Mouse (Mus musculus) MEL (cell line): ENCODE measurements around the gene Dusp21.

Experiments
- BHLHE40 ChIP-seq: IDR thresholded peaks from 2 replicates; pipeline ENCODE4 v1.6.1; 2012; ENCODE audit warnings: low read depth, mild to moderate bottlenecking, inconsistent platforms, low read length, improper control_type of control experiment, borderline replicate concordance
- CHD2 ChIP-seq: IDR thresholded peaks from 2 replicates; pipeline ENCODE4 v1.6.1; 2011; ENCODE audit warnings: low read length, improper control_type of control experiment
- CTCF ChIP-seq, 3 experiments: IDR thresholded peaks in 2 of 3; conservative IDR thresholded peaks in 1 of 3; 2 replicates each; pipeline ENCODE4 v1.5.1; 2011 to 2012; ENCODE audit warnings: low read length in 3 of 3, low read depth in 2 of 3, mild to moderate bottlenecking in 2 of 3, improper control_type of control experiment in 1 of 3, inconsistent platforms in 1 of 3, mixed read lengths in 1 of 3, moderate library complexity in 1 of 3; ENCODE audit not compliant: control insufficient read depth in 1 of 3, insufficient read depth in 1 of 3, poor library complexity in 1 of 3, severe bottlenecking in 1 of 3
- GABPA ChIP-seq: IDR thresholded peaks from 2 replicates; pipeline ENCODE4 v1.6.1; 2012; ENCODE audit warnings: low read depth, mild to moderate bottlenecking, inconsistent platforms, low read length, improper control_type of control experiment, moderate library complexity
- GATA1 ChIP-seq: IDR thresholded peaks from 2 replicates; pipeline ENCODE4 v1.6.1; 2011; ENCODE audit warnings: low read depth, low read length, improper control_type of control experiment
- MAX ChIP-seq: IDR thresholded peaks from 2 replicates; pipeline ENCODE4 v1.6.1; 2011; ENCODE audit warnings: low read length, improper control_type of control experiment
- MAZ ChIP-seq: IDR thresholded peaks from 2 replicates; pipeline ENCODE4 v1.6.1; 2012; ENCODE audit warnings: low read depth, mild to moderate bottlenecking, inconsistent platforms, low read length, improper control_type of control experiment
- POLR2A ChIP-seq, 2 experiments: IDR thresholded peaks; 2 replicates each; pipeline ENCODE4 v1.6.1; 2011 to 2012; ENCODE audit warnings: low read length in 2 of 2, mild to moderate bottlenecking in 2 of 2, control low read depth in 1 of 2, improper control_type of control experiment in 1 of 2, low read depth in 1 of 2, moderate library complexity in 1 of 2; ENCODE audit not compliant: control insufficient read depth in 1 of 2, insufficient read depth in 1 of 2, poor library complexity in 1 of 2
- SIN3A ChIP-seq: IDR thresholded peaks from 2 replicates; pipeline ENCODE4 v1.6.1; 2012; ENCODE audit warnings: low read length, improper control_type of control experiment, inconsistent platforms
- UBTF ChIP-seq: IDR thresholded peaks from 2 replicates; pipeline ENCODE4 v1.6.1; 2012; ENCODE audit warnings: low read depth, mild to moderate bottlenecking, inconsistent platforms, low read length, improper control_type of control experiment, moderate library complexity, borderline replicate concordance; ENCODE audit not compliant: insufficient read depth
- ZKSCAN1 ChIP-seq: IDR thresholded peaks from 2 replicates; pipeline ENCODE4 v1.6.1; 2012; ENCODE audit warnings: low read depth, mild to moderate bottlenecking, inconsistent platforms, low read length, improper control_type of control experiment, moderate library complexity

DNA sequence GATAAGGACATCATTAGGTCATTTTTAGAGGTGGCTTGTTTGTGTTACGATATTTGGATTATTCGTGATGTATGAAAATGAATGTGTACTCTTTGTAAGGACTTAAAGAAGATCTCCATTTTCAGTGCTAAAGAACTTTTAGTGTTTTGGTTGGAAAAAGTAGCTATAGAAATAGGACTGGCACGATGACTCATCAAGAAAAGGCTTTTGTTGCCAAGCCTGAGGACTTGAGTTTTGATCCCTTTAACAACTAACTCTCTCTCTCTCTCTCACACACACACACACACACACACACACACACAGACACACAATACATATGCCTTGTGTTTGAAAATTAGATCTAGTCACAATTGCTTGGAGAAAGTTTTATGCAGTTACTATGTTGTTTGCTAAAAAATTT is 21.3 kb downstream of the Dusp21 start:
- TF ChIP-seq POLR2A (IDR thresholded peaks at IDR 0.05; ENCODE audit: control insufficient read depth in 1 of 2, insufficient read depth in 1 of 2, low read depth in 1 of 2, low read length in 2 of 2, poor library complexity in 1 of 2) (no peak), ZKSCAN1 (no peak), CTCF (IDR thresholded peaks at IDR 0.05 in 2 of 3, conservative IDR thresholded peaks at IDR 0.05 in 1 of 3; ENCODE audit: control insufficient read depth in 1 of 3, insufficient read depth in 1 of 3, low read depth in 2 of 3, low read length in 3 of 3, poor library complexity in 1 of 3, severe bottlenecking in 1 of 3) (no peak), BHLHE40 (no peak), GATA1 (no peak), CHD2 (no peak), MAX (no peak), SIN3A (no peak), MAZ (no peak), UBTF (no peak), GABPA (no peak)
